ENCODE assay signal across 31 mouse cellular contexts in the genomic region with DNA sequence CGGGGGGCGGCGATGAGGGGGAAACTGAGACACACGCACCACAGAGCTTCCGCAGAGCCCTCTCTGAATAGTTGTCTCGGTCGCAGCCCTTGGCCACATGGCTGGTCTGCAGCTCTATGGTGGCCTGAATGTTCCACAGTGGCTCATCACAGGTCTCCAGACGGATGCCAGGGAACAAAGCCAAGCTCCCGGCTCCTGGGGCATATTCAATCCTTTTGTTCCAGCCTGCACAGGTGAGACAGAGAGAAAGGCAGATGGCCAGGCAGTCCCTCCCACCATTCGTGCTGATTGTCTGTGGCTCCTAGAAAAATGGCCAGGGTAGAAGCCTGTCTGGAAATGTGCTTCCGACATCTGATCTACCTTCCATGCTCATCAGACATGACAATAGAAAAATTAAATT. TPM values are rescaled to one million over a fixed set of nuclear protein-coding genes. Genes with fewer than 3 reads are reported as not detected.
A peak's percentile ranks its signal among the peaks of the same experiment; 100 is the strongest.
DNase-seq lines count a peak whose midpoint lies in the region; ATAC-seq and TF ChIP-seq lines count a peak whose summit lies in the region.
"Had no signal": no experiment of that assay in that cellular context is flagged by ENCODE, and none has a peak within 500 bp of the region (broad histone marks: within the 10 kb centered on the region; RNA-seq: fewer than 3 reads in every experiment).

No protein-coding gene starts in this region.

- H3K36me3 ChIP-seq in embryonic facial prominence, embryonic 14.5 days (ENCODE audit: control insufficient read depth, insufficient read depth, low read length): no peaks in the 10 kb centered on the region
- H3K36me3 ChIP-seq in embryonic facial prominence, embryonic 10.5 days (replicated peaks): no peaks in the 10 kb centered on the region
- H3K36me3 ChIP-seq: G1E; kidney, embryonic 15.5 days; liver, embryonic 12.5 days had no signal

- H3K4me3 ChIP-seq in embryonic facial prominence, embryonic 14.5 days (ENCODE audit: low read depth, low read length): no peak overlapping the region
- H3K4me3 ChIP-seq in embryonic facial prominence, embryonic 10.5 days: no peak overlapping the region
- H3K4me3 ChIP-seq in cerebellum, adult 2 months (replicated peaks; ENCODE audit: insufficient read depth, low read depth, low read length): no peak overlapping the region
- H3K4me3 ChIP-seq: hindbrain, embryonic 15.5 days; kidney, embryonic 15.5 days; layer of hippocampus, adult 2 months; left cerebral cortex, adult 2 months; liver, embryonic 12.5 days; midbrain, embryonic 15.5 days; myocyte; neural tube, embryonic 12.5 days had no signal

- TF ChIP-seq CTCF in cerebellum, adult 2 months (IDR thresholded peaks at IDR 0.05; ENCODE audit: borderline replicate concordance, insufficient read depth, low read depth, low read length): no peak

- WGBS in embryonic facial prominence, embryonic 14.5 days: 89% methylated on average over 11 of the region's 11 CpGs
- 85% methylated on average over 11 of the region's 11 CpGs for WGBS in embryonic facial prominence, embryonic 10.5 days
- WGBS in cerebellum, adult 2 months: 25% methylated on average over 11 of the region's 11 CpGs

- no peak for TF ChIP-seq POLR2A in cerebellum, adult 2 months (IDR thresholded peaks at IDR 0.05; ENCODE audit: borderline replicate concordance, insufficient read depth, low read length)

- no peak overlapping the region for H3K27ac ChIP-seq in embryonic facial prominence, embryonic 14.5 days (replicated peaks; ENCODE audit: low read depth, low read length)
- H3K27ac ChIP-seq in embryonic facial prominence, embryonic 10.5 days (replicated peaks): no peak overlapping the region
- no peak overlapping the region for H3K27ac ChIP-seq in cerebellum, adult 2 months (ENCODE audit: insufficient read depth, low read length)
- H3K27ac ChIP-seq: hindbrain, embryonic 15.5 days; kidney, embryonic 15.5 days; layer of hippocampus, adult 2 months; left cerebral cortex, adult 2 months; liver, embryonic 12.5 days; macrophage; midbrain, embryonic 15.5 days; neural tube, embryonic 12.5 days; stomach, postnatal 0 days had no signal

- no peaks in the 10 kb centered on the region for H3K4me1 ChIP-seq in embryonic facial prominence, embryonic 14.5 days (ENCODE audit: control insufficient read depth, insufficient read depth, low read length)
- 0 out of 2 replicates have a peak, but pooled peaks cover under 1% of the 10 kb centered on the region for H3K4me1 ChIP-seq in embryonic facial prominence, embryonic 10.5 days
- peaks cover 36% of the 10 kb centered on the region for H3K4me1 ChIP-seq in cerebellum, adult 2 months (ENCODE audit: control insufficient read depth, insufficient read depth, low read length)
- H3K4me1 ChIP-seq: kidney, embryonic 15.5 days had no signal

- ATAC-seq in embryonic facial prominence, embryonic 14.5 days (ENCODE audit: low read depth): 0 out of 2 replicates have a peak, but pooled peaks have one; percentile 24
- ATAC-seq: forebrain, embryonic 14.5 days; liver, embryonic 12.5 days; liver, postnatal 0 days; lung, postnatal 0 days; midbrain, embryonic 15.5 days had no signal

- no peaks in the 10 kb centered on the region for H3K9me3 ChIP-seq in embryonic facial prominence, embryonic 14.5 days (ENCODE audit: control insufficient read depth, low read length)
- no peaks in the 10 kb centered on the region for H3K9me3 ChIP-seq in embryonic facial prominence, embryonic 10.5 days
- H3K9me3 ChIP-seq: G1E; hindbrain, embryonic 15.5 days; kidney, embryonic 15.5 days; liver, embryonic 12.5 days; midbrain, embryonic 15.5 days; neural tube, embryonic 12.5 days had no signal

- no peaks in the 10 kb centered on the region for H3K27me3 ChIP-seq in embryonic facial prominence, embryonic 14.5 days (replicated peaks; ENCODE audit: control insufficient read depth, insufficient read depth, low read length)
- H3K27me3 ChIP-seq in embryonic facial prominence, embryonic 10.5 days (replicated peaks; ENCODE audit: low read depth, poor library complexity, severe bottlenecking): peaks cover 13% of the 10 kb centered on the region
- H3K27me3 ChIP-seq in cerebellum, adult 2 months (ENCODE audit: control insufficient read depth, insufficient read depth, low read length): no peaks in the 10 kb centered on the region
- H3K27me3 ChIP-seq: hindbrain, embryonic 15.5 days; midbrain, embryonic 15.5 days; neural tube, embryonic 12.5 days had no signal

- no peak for DNase-seq in embryonic facial prominence, embryonic 14.5 days (ENCODE audit: low spot score)
- no peak for DNase-seq in embryonic facial prominence, embryonic 10.5 days (ENCODE audit: low spot score)
- peak; percentile 99 for DNase-seq in brain, adult 2 months (ENCODE audit: low read depth, low spot score)
- DNase-seq in cerebellum, adult 2 months: peak; percentile 97 to 99
- DNase-seq in cerebellum, postnatal 14 days: peak; percentile 94 to 96
- no peak for DNase-seq in thymus, postnatal 25 days
- DNase-seq in urinary bladder, postnatal 14 days (ENCODE audit: low spot score): no peak
- DNase-seq in urinary bladder, postnatal 4 days (ENCODE audit: low spot score in 2 of 2): no peak
- DNase-seq: adrenal gland, postnatal 10 days; gastrocnemius, postnatal 36 days; heart, adult 18-20 months; kidney, adult 18-20 months; kidney, postnatal 25 days; liver, postnatal 0 days; right cerebral cortex, postnatal 4 days; thymus, adult 18-20 months; thymus, postnatal 36 days had no signal

- no peak overlapping the region for H3K4me2 ChIP-seq in embryonic facial prominence, embryonic 14.5 days (ENCODE audit: low read depth, low read length)
- H3K4me2 ChIP-seq: heart, embryonic 11.5 days; hindbrain, embryonic 15.5 days; kidney, embryonic 15.5 days; liver, embryonic 12.5 days; midbrain, embryonic 15.5 days; neural tube, embryonic 12.5 days had no signal

- no peak overlapping the region for H3K9ac ChIP-seq in embryonic facial prominence, embryonic 14.5 days (ENCODE audit: low read depth, low read length)
- H3K9ac ChIP-seq: hindbrain, embryonic 15.5 days; kidney, embryonic 15.5 days; liver, embryonic 12.5 days; liver, postnatal 0 days; midbrain, embryonic 15.5 days; neural tube, embryonic 12.5 days had no signal

RNA-seq across cellular contexts. Expression of gene Clstn3, which starts 6.1 kb away (rescaled TPM):
- polyA plus RNA-seq in embryonic facial prominence, embryonic 14.5 days (2014; fragmentation: Nextera tagmentation; extraction: Ambion mirVana): 7.7 and 9.7 TPM in 2 replicates
- 5.5 and 8.7 TPM in 2 replicates for polyA plus RNA-seq in embryonic facial prominence, embryonic 10.5 days (2016; fragmentation: Nextera tagmentation; extraction: Ambion mirVana)
- 385 and 434 TPM in 2 replicates for polyA plus RNA-seq in cerebellum, adult 2 months (2012; rRNA removed)

RNA-seq across cellular contexts. Expression of gene C1rl, which starts 34.4 kb away (rescaled TPM):
- 0.31 and 0.39 TPM in 2 replicates for polyA plus RNA-seq in embryonic facial prominence, embryonic 14.5 days (2014; fragmentation: Nextera tagmentation; extraction: Ambion mirVana)
- polyA plus RNA-seq in embryonic facial prominence, embryonic 10.5 days (2016; fragmentation: Nextera tagmentation; extraction: Ambion mirVana): 0.42 and 0.47 TPM in 2 replicates
- polyA plus RNA-seq in cerebellum, adult 2 months (2012; rRNA removed): 0.20 and 0.27 TPM in 2 replicates

RNA-seq across cellular contexts. Expression of gene Pex5, which starts 43.6 kb away (rescaled TPM):
- 38.6 and 43.6 TPM in 2 replicates for polyA plus RNA-seq in embryonic facial prominence, embryonic 14.5 days (2014; fragmentation: Nextera tagmentation; extraction: Ambion mirVana)
- polyA plus RNA-seq in embryonic facial prominence, embryonic 10.5 days (2016; fragmentation: Nextera tagmentation; extraction: Ambion mirVana): 43.3 and 44.9 TPM in 2 replicates
- 57.1 and 58.5 TPM in 2 replicates for polyA plus RNA-seq in cerebellum, adult 2 months (2012; rRNA removed)

RNA-seq across cellular contexts. Expression of gene C1ra, which starts 53.7 kb away (rescaled TPM):
- 2.8 and 3.4 TPM in 2 replicates for polyA plus RNA-seq in embryonic facial prominence, embryonic 14.5 days (2014; fragmentation: Nextera tagmentation; extraction: Ambion mirVana)
- polyA plus RNA-seq in embryonic facial prominence, embryonic 10.5 days (2016; fragmentation: Nextera tagmentation; extraction: Ambion mirVana): 0.13 TPM in 1 of 2 replicates, not detected in the other
- 0.47 and 0.59 TPM in 2 replicates for polyA plus RNA-seq in cerebellum, adult 2 months (2012; rRNA removed)
- polyA plus RNA-seq: G1E had no signal

Comparison
In these comparisons a context has a peak if more than half of its experiments do, and no peak if none do; other contexts are left out.
1. DNase-seq: peak in brain, adult 2 months (single experiment), cerebellum, adult 2 months (2 of 2) and cerebellum, postnatal 14 days (2 of 2); none in embryonic facial prominence, embryonic 14.5 days (single experiment), embryonic facial prominence, embryonic 10.5 days (single experiment), thymus, postnatal 25 days (single experiment), urinary bladder, postnatal 14 days (single experiment) and urinary bladder, postnatal 4 days (0 of 2).
2. RNA of gene Clstn3, which starts 6.1 kb away (polyA plus RNA-seq): 385 to 434 TPM in cerebellum, adult 2 months; 5.5 to 8.7 TPM in embryonic facial prominence, embryonic 10.5 days and 7.7 to 9.7 TPM in embryonic facial prominence, embryonic 14.5 days; every median in the first group is over 10 times any median in the second.